Mouse (Mus musculus): ENCODE data around the gene AA467197. TPM values are rescaled to one million over a fixed set of nuclear protein-coding genes. Genes with fewer than 3 reads are reported as not detected.

Gene AA467197
- polyA plus RNA-seq, 1 experiment from 2014 or later, result not detected

DNA sequence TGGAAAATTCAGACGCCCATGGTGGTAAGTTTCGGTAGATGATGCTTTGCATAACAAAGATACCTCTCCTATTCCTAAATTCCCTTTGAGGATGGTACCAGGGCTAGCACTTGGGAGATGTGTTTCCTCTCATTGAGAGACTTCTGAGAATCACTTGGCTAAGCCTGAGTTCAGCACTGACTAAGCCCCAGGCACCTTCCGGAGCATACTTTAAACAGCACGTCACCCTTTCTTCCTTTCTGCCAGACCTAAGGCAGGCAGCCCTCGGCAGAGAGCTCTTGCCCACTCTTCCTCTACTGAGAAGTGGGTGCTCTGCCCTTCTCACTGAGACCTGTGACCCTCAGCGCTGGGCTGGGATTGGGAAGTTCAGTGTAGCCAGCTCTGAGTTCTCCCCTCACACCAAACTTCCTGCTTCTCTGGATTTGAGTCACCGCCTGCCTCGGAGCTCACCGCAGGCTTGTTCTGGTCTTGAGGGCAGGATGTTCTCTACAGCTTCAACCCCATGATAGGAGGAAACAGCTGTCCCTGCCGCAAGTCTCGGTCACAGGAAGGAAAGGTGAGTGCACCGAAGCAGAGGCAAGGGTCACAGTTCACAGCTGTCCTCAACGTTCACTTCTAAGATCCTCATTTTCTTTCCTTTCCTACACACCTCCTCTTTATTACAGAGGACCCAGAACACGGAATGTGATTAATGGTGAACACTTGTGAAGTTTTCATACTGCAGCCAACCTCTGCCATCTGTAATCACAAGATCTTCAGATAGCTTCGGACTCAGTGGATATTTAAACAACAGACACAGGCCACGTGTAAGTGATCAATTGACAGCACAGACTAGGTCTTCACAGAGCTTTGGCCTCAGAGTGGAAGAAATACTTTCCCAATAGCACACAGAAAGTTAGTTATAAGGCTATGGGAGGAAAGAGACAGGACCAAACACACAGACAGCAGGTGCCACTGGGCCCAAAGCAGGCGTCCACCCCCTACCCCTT lies 15.6 kb downstream of the AA467197 start:
- Histone ChIP-seq H3K27me3 (ENCODE audit: control insufficient read depth, insufficient read depth, low read length) (no peaks in the 10 kb centered on the region), H3K9me3 (replicated peaks; ENCODE audit: control insufficient read depth, low read length) (no peaks in the 10 kb centered on the region), H3K4me2 (ENCODE audit: low read depth, low read length) (no peak overlapping the region), H3K27ac (replicated peaks; ENCODE audit: low read depth, low read length) (no peak overlapping the region), H3K36me3 (replicated peaks; ENCODE audit: control insufficient read depth, insufficient read depth, low read depth, low read length) (no peaks in the 10 kb centered on the region), H3K4me1 (ENCODE audit: control insufficient read depth, insufficient read depth, low read length) (no peaks in the 10 kb centered on the region), H3K4me3 (ENCODE audit: low read depth, low read length) (no peak overlapping the region), H3K9ac (replicated peaks; ENCODE audit: low read length) (no peak overlapping the region)
- ATAC-seq (replicated peaks; ENCODE audit: insufficient number of reproducible peaks, low FRiP score, low TSS enrichment, low read depth) (no peak), DNase-seq (ENCODE audit: low spot score) (no peak)
- 63% methylated on average over 17 of the region's 17 CpGs for WGBS

DNA sequence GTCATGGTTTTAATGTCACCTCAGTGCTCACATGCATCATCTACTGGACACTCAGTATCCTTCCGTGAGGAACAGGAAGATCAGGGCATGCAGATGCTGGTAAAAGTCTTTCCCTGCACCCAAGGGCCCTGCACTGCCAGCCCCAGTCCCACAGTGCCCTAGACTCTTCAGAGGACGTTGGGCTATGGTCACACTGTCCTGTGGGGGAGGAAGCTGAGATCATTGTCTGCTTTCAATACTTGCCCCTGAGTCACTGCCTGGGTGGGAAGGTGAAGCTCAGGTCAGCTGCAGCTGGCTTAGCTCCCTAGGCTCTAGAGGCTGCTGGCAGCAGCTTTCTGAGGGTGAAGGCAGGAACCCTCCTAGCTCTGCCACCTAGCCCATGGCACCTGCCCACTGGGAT lies 19.3 kb downstream of the AA467197 start:
- DNase-seq (ENCODE audit: low spot score), result no peak
- WGBS, result 59% methylated on average over 2 of the region's 2 CpGs

DNA sequence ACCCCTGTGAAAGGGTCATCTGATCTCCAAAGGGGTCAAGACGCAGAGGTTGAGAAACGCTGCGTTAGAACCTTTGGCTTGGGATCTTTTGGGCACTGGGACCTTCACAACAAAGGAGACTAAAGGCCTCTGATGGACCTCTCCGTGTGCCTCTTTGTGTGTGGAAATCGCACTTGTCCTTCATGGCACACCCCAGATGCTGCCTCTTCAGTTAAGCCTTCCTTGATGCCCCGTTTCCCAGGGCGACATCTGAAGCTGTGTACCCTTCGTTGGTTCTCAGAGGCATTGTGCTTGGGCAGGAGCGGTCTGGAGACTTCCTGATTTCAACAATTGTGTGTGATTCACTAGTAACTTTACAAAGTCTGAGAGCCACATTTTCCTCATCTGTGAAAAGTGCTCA lies 20.0 kb downstream of the AA467197 start:
- DNase-seq (ENCODE audit: low spot score) (no peak), ATAC-seq (replicated peaks; ENCODE audit: insufficient number of reproducible peaks, low FRiP score, low TSS enrichment, low read depth) (no peak)
- 81% methylated on average over 9 of the region's 9 CpGs for WGBS
- H3K27ac ChIP-seq (replicated peaks; ENCODE audit: low read depth, low read length), result no peak overlapping the region
- H3K36me3 ChIP-seq (replicated peaks; ENCODE audit: control insufficient read depth, insufficient read depth, low read depth, low read length), result no peaks in the 10 kb centered on the region
- H3K9me3 ChIP-seq (replicated peaks; ENCODE audit: control insufficient read depth, low read length), result no peaks in the 10 kb centered on the region
- no peaks in the 10 kb centered on the region for H3K4me1 ChIP-seq (ENCODE audit: control insufficient read depth, insufficient read depth, low read length)
- H3K27me3 ChIP-seq (ENCODE audit: control insufficient read depth, insufficient read depth, low read length), result no peaks in the 10 kb centered on the region
- no peak overlapping the region for H3K4me3 ChIP-seq (ENCODE audit: low read depth, low read length)
- no peak overlapping the region for H3K4me2 ChIP-seq (ENCODE audit: low read depth, low read length)
- H3K9ac ChIP-seq (replicated peaks; ENCODE audit: low read length), result no peak overlapping the region

More for the DNA sequence above, 19.3 kb downstream of the AA467197 start:
- Histone ChIP-seq H3K27me3 (ENCODE audit: control insufficient read depth, insufficient read depth, low read length) (no peaks in the 10 kb centered on the region), H3K27ac (replicated peaks; ENCODE audit: low read depth, low read length) (no peak overlapping the region), H3K4me1 (ENCODE audit: control insufficient read depth, insufficient read depth, low read length) (no peaks in the 10 kb centered on the region), H3K9ac (replicated peaks; ENCODE audit: low read length) (no peak overlapping the region), H3K36me3 (replicated peaks; ENCODE audit: control insufficient read depth, insufficient read depth, low read depth, low read length) (no peaks in the 10 kb centered on the region), H3K4me2 (ENCODE audit: low read depth, low read length) (no peak overlapping the region), H3K4me3 (ENCODE audit: low read depth, low read length) (no peak overlapping the region), H3K9me3 (replicated peaks; ENCODE audit: control insufficient read depth, low read length) (no peaks in the 10 kb centered on the region)
- no peak for ATAC-seq (replicated peaks; ENCODE audit: insufficient number of reproducible peaks, low FRiP score, low TSS enrichment, low read depth)

DNA sequence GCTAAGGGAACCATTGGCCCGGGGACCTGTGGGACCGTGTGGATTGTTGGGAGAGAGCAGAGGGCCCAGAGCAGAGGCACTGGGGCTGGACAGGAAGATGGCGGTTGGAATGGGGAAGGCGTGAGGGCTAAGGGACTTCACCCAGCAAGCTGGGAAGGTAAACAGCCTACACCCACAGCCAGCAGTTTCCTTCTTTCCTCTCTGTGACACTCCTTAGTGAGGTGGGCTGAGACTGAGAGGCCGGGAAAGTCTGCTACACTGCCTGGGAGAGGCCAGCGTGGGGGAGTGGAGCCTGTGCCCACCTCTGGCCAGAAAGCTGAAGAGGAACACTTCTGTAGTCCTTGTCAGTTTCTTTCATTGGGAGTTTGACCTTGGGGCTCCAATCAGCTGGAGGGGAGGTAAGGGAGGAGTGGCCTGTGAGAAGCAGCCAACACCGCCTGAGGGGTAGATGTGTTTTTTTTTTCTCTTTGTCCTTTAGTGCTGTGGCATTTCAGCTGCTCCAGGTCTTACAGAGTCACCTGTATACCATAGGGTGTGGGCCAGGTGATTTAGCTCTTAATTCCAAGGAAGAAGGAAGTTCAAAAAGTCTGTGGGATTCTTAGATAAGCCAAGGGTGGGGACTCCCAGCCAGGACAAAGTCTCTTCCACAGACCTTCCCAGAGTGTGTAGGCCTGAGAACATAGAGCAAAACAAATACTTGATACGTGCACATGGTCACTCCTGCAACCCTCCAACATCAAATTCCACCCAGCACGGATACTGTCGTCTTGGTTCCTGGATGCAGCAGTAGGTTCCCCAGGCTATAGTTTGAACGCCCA lies 21.1 kb downstream of the AA467197 start:
- ATAC-seq (replicated peaks; ENCODE audit: insufficient number of reproducible peaks, low FRiP score, low TSS enrichment, low read depth) (no peak), DNase-seq (ENCODE audit: low spot score) (no peak)
- H3K27ac ChIP-seq (replicated peaks; ENCODE audit: low read depth, low read length), result no peak overlapping the region
- no peaks in the 10 kb centered on the region for H3K27me3 ChIP-seq (ENCODE audit: control insufficient read depth, insufficient read depth, low read length)
- no peaks in the 10 kb centered on the region for H3K9me3 ChIP-seq (replicated peaks; ENCODE audit: control insufficient read depth, low read length)
- H3K4me2 ChIP-seq (ENCODE audit: low read depth, low read length), result no peak overlapping the region
- 78% methylated on average over 11 of the region's 11 CpGs for WGBS
- H3K36me3 ChIP-seq (replicated peaks; ENCODE audit: control insufficient read depth, insufficient read depth, low read depth, low read length), result no peaks in the 10 kb centered on the region
- no peak overlapping the region for H3K4me3 ChIP-seq (ENCODE audit: low read depth, low read length)
- H3K4me1 ChIP-seq (ENCODE audit: control insufficient read depth, insufficient read depth, low read length), result no peaks in the 10 kb centered on the region
- H3K9ac ChIP-seq (replicated peaks; ENCODE audit: low read length), result no peak overlapping the region

DNA sequence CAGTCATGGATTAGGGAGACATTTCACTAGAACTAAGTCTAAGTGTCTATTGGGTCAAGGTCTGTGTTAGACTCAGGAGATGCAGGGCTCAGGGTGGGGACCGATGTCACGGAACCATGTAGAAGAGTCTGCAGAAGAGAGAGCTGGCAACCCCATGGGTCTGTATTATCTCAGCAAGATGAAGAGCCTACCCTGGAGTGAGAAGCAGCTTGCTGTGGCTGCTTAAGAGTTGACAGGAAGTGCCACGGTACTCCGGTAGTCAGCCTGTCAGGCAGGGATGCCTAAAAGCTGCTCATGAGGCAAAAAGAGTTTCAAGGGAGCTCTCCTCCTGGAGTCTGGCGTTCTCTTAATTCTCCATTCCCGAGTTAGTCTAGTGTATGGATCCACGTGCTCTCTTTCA lies 23.0 kb downstream of the AA467197 start:
- 89% methylated on average over 7 of the region's 7 CpGs for WGBS

DNA sequence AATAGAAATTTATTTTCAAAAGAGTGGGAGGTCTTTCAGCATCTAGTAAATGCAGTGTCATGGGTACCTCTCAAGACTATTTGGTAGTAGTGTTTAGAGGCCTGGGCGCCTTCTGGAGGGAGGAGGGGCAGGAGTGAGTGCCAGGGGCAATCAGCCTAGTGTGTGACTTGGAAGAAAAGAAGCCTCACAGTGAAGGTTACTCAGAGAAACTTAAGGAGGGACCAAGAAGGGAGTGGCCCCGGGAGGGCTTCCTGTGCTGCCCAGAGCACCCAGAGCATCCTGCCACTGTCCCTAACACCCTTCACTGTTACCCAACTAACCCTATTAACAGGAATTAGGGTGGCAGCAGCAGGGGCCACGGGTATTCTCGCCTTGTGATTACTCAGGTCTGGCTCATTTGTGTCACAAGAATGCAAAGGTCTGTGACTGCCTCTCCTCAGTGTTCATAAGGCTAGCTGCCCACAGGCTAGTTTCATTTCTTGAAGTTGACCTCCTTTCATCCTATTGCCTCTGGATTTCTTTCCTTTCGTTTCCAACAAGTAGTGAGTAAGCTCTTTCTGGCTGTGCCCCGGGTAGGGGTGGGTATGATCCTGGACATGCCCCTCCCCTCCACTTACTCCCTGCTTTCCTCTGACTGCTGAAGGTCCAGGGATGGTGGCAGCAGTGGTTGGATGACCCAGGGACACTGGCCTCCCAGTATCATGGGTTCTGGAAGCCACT lies 28.6 kb downstream of the AA467197 start:
- H3K9me3 ChIP-seq (replicated peaks; ENCODE audit: control insufficient read depth, low read length), result no peaks in the 10 kb centered on the region
- no peak overlapping the region for H3K4me2 ChIP-seq (ENCODE audit: low read depth, low read length)
- no peak overlapping the region for H3K27ac ChIP-seq (replicated peaks; ENCODE audit: low read depth, low read length)
- 59% methylated on average over 6 of the region's 6 CpGs for WGBS
- DNase-seq (ENCODE audit: low spot score) (no peak), ATAC-seq (replicated peaks; ENCODE audit: insufficient number of reproducible peaks, low FRiP score, low TSS enrichment, low read depth) (no peak; the same call in 1 of the 2 replicates)
- no peaks in the 10 kb centered on the region for H3K27me3 ChIP-seq (ENCODE audit: control insufficient read depth, insufficient read depth, low read length)
- H3K4me1 ChIP-seq (ENCODE audit: control insufficient read depth, insufficient read depth, low read length), result no peaks in the 10 kb centered on the region
- no peaks in the 10 kb centered on the region for H3K36me3 ChIP-seq (replicated peaks; ENCODE audit: control insufficient read depth, insufficient read depth, low read depth, low read length)
- H3K4me3 ChIP-seq (ENCODE audit: low read depth, low read length), result no peak overlapping the region
- H3K9ac ChIP-seq (replicated peaks; ENCODE audit: low read length), result no peak overlapping the region

More for the DNA sequence above, 23.0 kb downstream of the AA467197 start:
- Histone ChIP-seq H3K9me3 (replicated peaks; ENCODE audit: control insufficient read depth, low read length) (no peaks in the 10 kb centered on the region), H3K4me1 (ENCODE audit: control insufficient read depth, insufficient read depth, low read length) (no peaks in the 10 kb centered on the region), H3K4me2 (ENCODE audit: low read depth, low read length) (no peak overlapping the region), H3K27me3 (ENCODE audit: control insufficient read depth, insufficient read depth, low read length) (no peaks in the 10 kb centered on the region), H3K9ac (replicated peaks; ENCODE audit: low read length) (no peak overlapping the region), H3K36me3 (replicated peaks; ENCODE audit: control insufficient read depth, insufficient read depth, low read depth, low read length) (no peaks in the 10 kb centered on the region), H3K27ac (replicated peaks; ENCODE audit: low read depth, low read length) (no peak overlapping the region), H3K4me3 (ENCODE audit: low read depth, low read length) (no peak overlapping the region)
- DNase-seq (ENCODE audit: low spot score) (no peak), ATAC-seq (replicated peaks; ENCODE audit: insufficient number of reproducible peaks, low FRiP score, low TSS enrichment, low read depth) (no peak)

DNA sequence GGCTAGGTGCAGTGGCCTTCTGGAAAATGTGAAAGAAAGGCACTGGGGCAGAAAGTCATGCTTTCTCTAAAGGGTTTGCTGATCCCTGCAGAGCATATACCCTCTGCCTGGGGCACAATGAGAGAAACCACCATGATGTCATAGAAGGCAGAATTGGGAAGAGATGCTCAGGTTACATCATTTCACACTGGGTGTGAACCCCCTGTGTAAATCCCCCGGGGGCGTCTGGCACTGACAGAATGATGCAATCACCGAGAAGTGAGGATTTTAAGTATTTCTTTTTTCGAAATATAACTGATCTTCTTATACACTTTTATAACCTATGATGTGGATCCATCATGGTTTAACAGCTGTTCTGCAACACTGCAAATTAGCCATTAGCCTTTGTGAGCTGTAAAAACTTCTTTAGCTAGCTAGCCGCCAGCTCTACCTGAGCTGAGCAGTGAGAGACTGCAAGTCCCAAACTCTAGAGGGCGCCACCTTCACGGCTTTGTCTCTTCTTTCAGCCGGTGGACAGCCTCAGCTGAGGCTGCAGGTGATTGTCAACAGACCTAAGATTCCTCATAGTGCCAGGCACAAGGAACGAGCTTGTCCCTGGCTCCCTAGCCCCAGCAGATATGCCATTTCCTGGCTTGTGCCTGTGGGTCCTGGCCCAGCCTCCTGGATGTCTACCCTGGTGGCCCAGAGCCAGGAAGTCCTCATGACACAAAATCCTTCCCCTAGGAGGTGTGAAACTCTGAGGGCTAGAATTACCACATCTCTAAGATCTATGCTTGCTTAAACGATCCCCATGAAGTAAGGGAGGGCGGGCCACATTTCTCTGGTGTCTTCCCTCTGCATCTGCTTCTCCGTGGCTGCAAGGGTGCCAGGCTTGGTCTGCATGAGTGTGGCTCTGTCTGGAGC lies 29.4 kb downstream of the AA467197 start:
- Histone ChIP-seq H3K9me3 (replicated peaks; ENCODE audit: control insufficient read depth, low read length) (no peaks in the 10 kb centered on the region), H3K4me2 (ENCODE audit: low read depth, low read length) (no peak overlapping the region), H3K4me1 (ENCODE audit: control insufficient read depth, insufficient read depth, low read length) (no peaks in the 10 kb centered on the region), H3K36me3 (replicated peaks; ENCODE audit: control insufficient read depth, insufficient read depth, low read depth, low read length) (no peaks in the 10 kb centered on the region), H3K4me3 (ENCODE audit: low read depth, low read length) (no peak overlapping the region), H3K27me3 (ENCODE audit: control insufficient read depth, insufficient read depth, low read length) (no peaks in the 10 kb centered on the region), H3K27ac (replicated peaks; ENCODE audit: low read depth, low read length) (no peak overlapping the region), H3K9ac (replicated peaks; ENCODE audit: low read length) (no peak overlapping the region)
- DNase-seq (ENCODE audit: low spot score) (peak; percentile 64), ATAC-seq (replicated peaks; ENCODE audit: insufficient number of reproducible peaks, low FRiP score, low TSS enrichment, low read depth) (no peak)
- WGBS, result 45% methylated on average over 12 of the region's 12 CpGs
